Mouse (Mus musculus) ES-CJ7 (cell line): ENCODE data around the gene Zfp523.

Source experiments
- DNase-seq: peaks from one replicate; pipeline ENCODE4 v3.0.0; 2011; ENCODE audit warnings: low read depth, low spot score

The Zfp523 gene

DNA sequence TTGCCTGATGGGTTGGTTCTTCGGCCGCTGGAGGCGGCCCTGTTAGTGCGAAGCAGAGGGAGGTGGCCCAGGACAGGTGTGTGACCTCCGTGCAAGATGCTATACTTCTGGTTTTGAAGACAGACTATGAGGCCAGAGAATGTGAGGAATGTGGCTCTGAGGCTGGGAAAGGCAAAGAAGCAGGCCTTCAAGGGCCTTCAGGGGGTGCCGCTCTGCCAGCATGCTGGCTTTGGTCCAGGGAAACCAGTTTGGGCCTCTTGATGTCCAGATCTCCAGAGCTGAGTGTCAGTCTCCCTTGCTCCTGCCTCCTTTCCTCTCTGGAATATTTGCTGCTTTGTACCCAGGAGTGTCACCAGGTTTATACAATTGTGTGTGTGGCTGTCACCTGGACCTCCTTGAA, 65.4 kb downstream of the Zfp523 start:
- DNase-seq, result no peak

DNA sequence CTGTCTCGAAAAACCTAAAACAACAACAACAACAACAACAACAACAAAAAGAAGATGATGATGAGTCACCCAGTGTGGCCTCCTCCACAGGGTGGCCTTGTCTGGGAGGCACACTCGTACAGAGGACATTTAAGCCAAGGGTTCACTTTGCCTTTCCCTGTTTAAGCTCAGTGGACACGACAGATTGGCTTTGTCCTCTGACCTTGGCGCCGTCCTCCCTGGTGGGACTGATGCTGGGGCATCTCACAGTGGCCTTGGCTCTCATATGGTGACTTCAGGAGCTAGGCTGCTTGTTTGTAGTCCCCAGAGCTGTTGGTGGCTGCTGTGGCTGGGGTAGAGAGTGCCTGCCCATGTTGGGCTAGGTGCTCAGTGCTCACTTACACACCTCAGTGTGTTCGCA, 67.3 kb downstream of the Zfp523 start:
- no peak for DNase-seq

DNA sequence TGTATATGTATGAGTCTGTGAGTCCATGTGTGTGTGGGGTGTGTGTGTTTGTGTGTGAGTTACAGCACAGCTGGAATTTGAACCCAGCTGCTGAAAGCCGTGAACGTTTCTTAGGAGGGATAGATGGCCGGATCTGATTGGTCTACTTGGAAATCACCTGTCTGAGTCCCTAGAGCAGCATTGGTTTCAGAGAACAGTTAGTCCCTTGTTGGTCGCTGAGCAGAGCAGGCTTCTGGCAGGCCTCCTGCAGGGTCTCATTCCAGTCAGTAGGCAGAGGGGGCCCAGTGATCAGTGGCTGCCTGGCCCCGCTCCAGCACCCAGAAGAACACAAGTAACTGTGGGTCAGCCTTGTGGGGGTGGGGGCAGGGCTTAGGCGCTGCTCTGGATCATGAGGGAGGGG, 67.8 kb downstream of the Zfp523 start:
- no peak for DNase-seq

DNA sequence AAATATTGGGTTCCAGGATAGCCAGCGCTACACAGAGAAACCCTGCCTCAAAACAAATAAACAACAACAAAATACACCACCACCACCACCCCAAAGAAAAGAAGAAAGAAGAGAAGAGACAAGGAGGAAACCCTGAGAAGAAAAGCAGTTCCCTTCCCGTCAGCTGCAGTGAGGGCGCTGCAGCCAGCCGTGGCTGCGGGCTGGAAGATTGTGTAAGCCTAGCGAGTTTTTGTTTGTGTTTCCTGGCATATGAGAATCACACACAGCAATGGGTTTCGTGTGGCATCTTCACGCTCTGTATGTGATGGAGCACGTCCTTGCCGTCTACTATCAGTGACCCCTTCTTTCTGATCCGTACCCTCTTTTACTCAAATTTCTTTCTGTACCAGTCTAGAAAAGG, 69.7 kb downstream of the Zfp523 start:
- DNase-seq, result no peak

DNA sequence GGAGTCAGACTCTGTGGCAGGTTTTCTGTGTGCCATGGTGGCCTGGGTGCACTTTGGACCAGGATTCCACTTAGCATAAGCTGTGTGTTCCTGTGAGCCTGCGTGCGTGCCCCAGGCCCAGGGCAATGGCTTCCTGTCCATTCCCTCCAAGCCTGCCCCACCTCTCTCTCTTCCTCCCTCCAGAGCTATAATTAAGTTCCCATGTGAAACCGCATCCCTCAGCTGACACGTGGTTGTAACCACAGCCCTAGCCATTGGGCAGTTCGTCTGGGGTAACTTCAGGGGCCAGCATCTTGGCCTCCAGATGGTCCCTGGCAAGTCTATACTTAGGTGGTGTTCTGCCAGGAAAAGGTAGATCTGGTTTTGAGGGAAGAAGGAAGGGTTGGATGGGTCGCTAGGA, 70.7 kb downstream of the Zfp523 start:
- DNase-seq, result no peak

DNA sequence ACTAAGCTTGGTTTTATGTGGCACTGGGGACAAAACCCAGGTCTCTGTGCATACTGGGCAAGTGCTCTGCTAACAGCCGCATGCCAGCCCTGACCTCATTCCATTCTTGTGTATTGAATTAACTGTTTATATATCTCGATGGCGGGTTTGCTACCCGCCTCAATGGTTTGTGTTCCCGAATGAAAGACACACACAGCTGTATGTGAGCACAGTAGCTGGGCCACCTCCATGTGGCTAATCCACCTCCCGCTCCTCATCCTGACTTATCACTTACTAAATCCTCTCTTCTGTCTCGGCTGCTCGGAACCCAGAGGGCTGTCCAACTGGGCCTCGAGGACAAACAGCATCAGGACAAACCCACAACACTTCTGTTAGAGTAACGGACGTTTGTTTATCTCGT, 72.1 kb downstream of the Zfp523 start:
- no peak for DNase-seq

DNA sequence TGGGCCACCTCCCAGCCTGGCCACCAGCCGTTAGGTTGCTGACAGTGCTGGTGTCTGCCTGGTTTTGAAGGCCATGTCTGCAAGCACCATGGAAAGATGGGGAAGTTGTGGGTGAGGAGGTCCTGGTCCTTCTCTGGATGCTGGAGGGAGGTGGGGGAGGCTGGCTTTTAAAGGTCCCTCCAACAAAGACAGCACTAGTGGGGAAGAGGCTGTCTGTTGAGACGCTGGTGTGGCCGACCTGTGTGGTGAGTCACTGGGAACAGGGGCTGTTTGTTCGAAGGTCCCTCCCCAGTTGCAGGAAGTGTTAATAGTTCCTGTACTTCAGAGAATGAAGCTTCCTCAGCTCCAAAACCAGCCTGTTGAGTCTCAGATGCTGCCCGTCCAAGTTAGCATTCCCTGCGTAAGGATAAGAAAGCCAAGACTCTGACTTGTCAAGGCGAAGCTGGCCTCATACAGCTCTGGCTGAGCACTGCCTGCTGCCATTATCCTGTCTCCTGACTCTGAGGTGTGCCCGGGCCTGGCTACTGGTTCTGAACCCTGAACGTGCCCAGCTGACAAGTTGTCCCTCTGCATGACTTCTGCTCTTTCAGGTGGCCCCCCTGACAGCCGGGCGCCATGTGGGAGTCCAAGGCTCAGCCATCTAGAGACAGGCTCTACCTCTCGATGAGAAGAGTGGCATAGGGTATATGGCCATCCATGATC, 74.8 kb downstream of the Zfp523 start:
- DNase-seq, result no peak

DNA sequence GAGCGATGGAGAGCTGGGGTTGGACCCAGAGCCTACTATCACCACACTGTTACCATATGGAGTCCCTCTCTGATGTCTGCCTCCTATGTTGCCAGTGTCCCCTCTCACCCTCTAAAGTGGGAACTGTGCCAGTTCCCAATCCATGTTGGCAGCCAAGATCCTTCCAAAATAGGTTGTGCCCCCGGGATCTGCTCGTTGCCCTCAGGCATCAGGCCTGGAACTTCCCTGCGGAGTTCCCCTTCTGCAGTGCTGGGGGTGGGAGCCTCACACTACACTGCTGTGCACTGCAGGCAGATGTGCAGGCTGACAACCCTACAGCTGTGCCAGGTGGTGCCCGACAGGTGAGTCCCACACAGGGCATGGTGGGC, 75.3 kb downstream of the Zfp523 start:
- DNase-seq, result no peak

DNA sequence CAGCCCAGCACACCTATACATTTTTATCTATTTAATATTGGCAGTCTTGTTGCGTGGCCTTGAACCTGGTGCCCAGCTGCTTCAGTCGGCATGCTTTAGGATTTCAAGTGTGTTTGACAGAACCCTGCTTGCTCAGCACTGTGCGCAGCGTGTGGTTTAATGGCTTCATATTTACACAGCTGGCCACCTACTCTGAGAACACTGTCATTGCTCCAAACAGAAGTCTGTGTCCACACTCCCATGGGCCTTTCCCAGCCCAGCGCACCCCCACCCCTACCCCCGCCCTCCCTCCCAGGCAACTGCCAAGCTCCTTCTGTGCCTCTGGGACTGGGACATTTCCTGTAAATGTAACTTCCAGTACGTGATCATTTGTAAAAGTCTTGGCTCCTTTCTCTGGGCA, 76.3 kb downstream of the Zfp523 start:
- DNase-seq, result no peak

DNA sequence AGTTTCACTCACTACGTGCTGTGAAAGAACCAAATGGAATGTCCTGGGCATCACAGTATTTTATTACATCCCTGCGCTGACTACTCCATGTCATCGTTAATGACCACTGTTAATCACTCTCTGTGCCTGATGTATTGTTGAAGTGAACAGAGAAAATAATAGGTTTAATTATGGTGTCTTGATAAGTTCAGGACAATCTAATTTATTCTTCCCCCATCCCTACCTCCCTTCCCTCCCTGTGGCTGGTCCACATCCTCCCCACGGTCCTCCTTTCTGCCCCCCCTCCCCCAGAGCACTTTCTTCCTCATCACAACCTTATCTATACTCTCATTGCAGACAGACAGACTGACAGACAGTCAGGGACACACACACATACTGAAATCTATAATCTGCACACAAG, 77.9 kb downstream of the Zfp523 start:
- DNase-seq, result no peak
